Mouse (Mus musculus) neural tube, embryonic 13.5 days (tissue): ENCODE measurements around the gene Ptov1. TPM values are rescaled to one million over a fixed set of nuclear protein-coding genes. Genes with fewer than 3 reads are reported as not detected.

Experiments used
- ATAC-seq: fragments of 200-750 bp; cut with Nextera tagmentation; 2 replicates; pipeline ENCODE4 v1.8.0; 2017; ENCODE audit warnings: low read depth, mild to moderate bottlenecking, moderate TSS enrichment, moderate library complexity
- H3K27ac ChIP-seq: fragments of 300-500 bp; sonication (generic); replicated peaks from 2 replicates; pipeline ENCODE4 v1.5.1; 2015; ENCODE audit warnings: moderate library complexity, mild to moderate bottlenecking, inconsistent platforms
- H3K27me3 ChIP-seq: fragments of 300-500 bp; sonication (generic); 2 replicates; pipeline ENCODE4 v1.6.1; 2015; ENCODE audit warnings: mild to moderate bottlenecking, inconsistent platforms
- H3K36me3 ChIP-seq: fragments of 300-500 bp; sonication (generic); 2 replicates; pipeline ENCODE4 v1.6.1; 2015; ENCODE audit warnings: mild to moderate bottlenecking, inconsistent platforms
- H3K4me1 ChIP-seq: fragments of 300-500 bp; sonication (generic); replicated peaks from 2 replicates; pipeline ENCODE4 v1.6.1; 2015; ENCODE audit warnings: inconsistent platforms
- H3K4me2 ChIP-seq: fragments of 300-500 bp; sonication (generic); 2 replicates; pipeline ENCODE4 v1.6.1; 2015; ENCODE audit warnings: inconsistent platforms, mild to moderate bottlenecking, moderate library complexity
- H3K4me3 ChIP-seq: fragments of 300-500 bp; sonication (generic); 2 replicates; pipeline ENCODE4 v1.5.1; 2015; ENCODE audit warnings: mild to moderate bottlenecking, inconsistent platforms
- H3K9ac ChIP-seq: fragments of 300-500 bp; sonication (generic); 2 replicates; pipeline ENCODE4 v1.6.1; 2015; ENCODE audit warnings: moderate library complexity, mild to moderate bottlenecking, inconsistent platforms
- H3K9me3 ChIP-seq: fragments of 300-500 bp; sonication (generic); 2 replicates; pipeline ENCODE4 v1.6.1; 2016; ENCODE audit warnings: inconsistent platforms
- WGBS: fragments of 180-500 bp; shearing (Covaris S2); methylation state at CpG from one replicate; pipeline ENCODE4 v1.1.7; 2015; 5-methylcytosine and 5-hydroxymethylcytosine counted together
- polyA plus RNA-seq: library from polyadenylated mRNA; unstranded; fragments of >200 nt; fragmentation: Nextera tagmentation; extraction: Ambion mirVana; gene quantifications from 2 replicates; pipeline ENCODE4 v1.2.1, GENCODE M21; 2015

The Ptov1 gene
- polyA plus RNA-seq, 1 experiment from 2014 or later, result 515 TPM

DNA sequence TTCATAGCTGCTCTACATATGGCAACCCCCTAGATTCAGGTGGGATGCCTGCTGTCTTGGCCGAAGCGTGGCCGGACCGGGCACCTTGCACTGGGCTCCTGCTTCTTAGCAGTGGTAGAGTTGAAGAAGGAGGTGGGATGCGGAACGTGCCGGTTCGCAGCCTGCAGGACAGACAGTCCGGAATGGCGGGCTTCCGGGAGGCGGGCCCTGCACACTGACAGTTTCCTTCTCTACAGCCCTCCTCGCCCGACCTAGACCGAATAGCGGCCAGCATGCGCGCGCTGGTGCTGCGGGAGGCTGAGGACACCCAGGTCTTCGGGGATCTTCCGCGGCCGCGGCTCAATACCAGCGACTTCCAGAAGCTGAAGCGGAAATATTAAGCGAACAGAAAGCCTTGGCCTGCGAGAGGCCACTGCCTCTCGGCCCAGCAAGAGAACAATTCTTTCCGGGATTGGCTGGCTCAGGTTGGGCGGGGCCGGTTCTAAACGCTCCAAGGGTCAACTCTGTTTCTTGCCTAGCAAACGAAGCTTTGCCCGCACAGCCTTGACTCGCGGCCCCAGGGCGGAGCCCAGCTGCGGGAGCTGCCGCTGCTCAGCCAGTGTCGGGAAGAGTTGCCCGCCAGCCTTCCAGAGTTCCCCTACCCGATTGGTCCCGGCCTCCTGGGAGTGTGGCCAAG is 15.1 kb downstream of the Ptov1 start:
- Histone ChIP-seq H3K4me3 (peak overlapping the region; percentile 43), H3K27ac (peak overlapping the region; percentile 93), H3K4me2 (peak overlapping the region; percentile 77), H3K9ac (peak overlapping the region; percentile 81), H3K4me1 (peaks cover 72% of the 10 kb centered on the region), H3K9me3 (no peaks in the 10 kb centered on the region), H3K36me3 (peaks cover 16% of the 10 kb centered on the region), H3K27me3 (no peaks in the 10 kb centered on the region)
- under 1% methylated on average over 45 of the region's 45 CpGs for WGBS
- ATAC-seq, result 0 out of 2 replicates have a peak, but pooled peaks have one; percentile 1

DNA sequence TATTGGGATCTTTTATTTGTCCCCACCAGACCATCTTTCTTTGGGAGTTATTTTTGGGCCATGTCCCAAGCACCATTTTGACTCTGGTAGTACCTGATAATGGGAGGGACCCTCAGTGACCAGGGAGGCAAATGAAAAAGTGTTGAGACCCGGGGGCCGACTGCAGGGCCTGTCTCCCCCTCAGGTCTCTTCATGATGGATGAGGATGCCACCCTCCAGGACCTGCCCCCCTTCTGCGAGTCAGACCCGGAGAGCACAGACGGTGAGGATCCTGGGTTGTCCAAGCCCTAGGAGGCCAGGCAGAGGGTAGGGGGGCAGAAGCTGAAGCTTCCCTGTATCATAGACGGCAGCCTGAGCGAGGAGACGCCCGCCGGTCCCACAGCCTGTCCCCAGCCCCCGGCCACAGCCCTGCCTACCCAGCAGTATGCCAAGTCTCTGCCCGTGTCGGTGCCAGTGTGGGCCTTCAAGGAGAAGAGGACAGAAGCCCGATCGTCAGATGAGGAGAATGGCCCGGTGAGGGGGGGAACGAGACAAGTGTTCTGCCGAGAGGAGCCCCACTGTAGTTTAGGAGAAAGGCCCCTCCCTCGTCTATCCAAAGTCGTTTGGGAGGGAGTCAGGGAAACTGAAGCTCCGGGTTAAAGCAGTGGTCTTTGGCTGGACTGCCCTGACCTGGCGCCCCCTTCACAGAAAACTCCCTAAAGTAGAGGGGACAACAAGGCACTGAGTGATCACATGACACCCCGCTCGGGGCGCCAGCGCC is 15.8 kb downstream of the Ptov1 start:
- peak overlapping the region; percentile 77 for H3K4me2 ChIP-seq
- H3K36me3 ChIP-seq, result peaks cover 16% of the 10 kb centered on the region
- H3K4me1 ChIP-seq, result peaks cover 72% of the 10 kb centered on the region
- H3K27ac ChIP-seq, result peak overlapping the region; percentile 93
- peak overlapping the region; percentile 81 for H3K9ac ChIP-seq
- 30% methylated on average over 26 of the region's 26 CpGs for WGBS
- no peak for ATAC-seq
- no peaks in the 10 kb centered on the region for H3K9me3 ChIP-seq
- H3K27me3 ChIP-seq, result no peaks in the 10 kb centered on the region
- peak overlapping the region; percentile 43 for H3K4me3 ChIP-seq

GRCm38 (mm10) chr7:44853065-44853464 is 16.5 kb downstream of the Ptov1 start:
- Histone ChIP-seq H3K27ac (no peak overlapping the region), H3K27me3 (no peaks in the 10 kb centered on the region), H3K4me3 (no peak overlapping the region), H3K9me3 (no peaks in the 10 kb centered on the region), H3K9ac (peak overlapping the region; percentile 81; the same call in 1 of the 2 replicates), H3K4me2 (peak overlapping the region; percentile 77; the same call in 1 of the 2 replicates), H3K36me3 (peaks cover 16% of the 10 kb centered on the region), H3K4me1 (peaks cover 66% of the 10 kb centered on the region)
- no peak for ATAC-seq
- 98% methylated on average over 2 of the region's 2 CpGs for WGBS

DNA sequence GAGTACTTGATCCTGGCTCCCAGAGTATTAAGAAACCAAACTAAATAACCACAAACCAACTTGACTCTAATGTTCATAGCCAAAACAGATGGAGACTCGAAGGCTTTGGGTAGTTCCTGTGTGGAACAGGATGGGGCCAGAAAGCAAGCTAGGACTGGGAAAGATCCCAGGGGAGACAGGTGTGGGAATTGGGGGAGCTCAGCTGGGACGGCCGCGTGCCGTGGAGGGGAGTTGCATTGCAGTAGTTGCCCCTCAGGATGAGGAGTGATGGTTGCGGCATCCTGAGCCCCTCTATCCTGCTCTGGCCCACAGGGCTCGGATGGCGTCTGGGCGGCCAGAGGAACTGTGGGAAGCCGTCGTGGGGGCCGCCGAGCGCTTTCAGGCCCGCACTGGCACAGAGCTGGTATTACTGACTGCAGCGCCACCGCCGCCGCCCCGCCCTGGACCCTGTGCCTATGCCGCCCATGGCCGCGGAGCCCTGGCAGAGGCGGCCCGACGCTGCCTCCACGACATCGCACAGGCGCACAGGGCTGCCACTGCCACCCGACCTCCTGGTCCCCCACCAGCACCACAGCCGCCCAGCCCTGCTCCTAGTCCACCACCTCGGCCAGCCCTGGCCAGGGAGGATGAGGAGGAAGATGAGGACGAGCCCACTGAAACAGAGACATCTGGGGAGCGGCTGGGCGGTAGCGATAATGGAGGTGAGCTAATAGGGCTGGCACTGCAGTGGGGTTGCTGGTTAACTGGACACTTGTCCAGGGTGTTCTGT is 17.1 kb downstream of the Ptov1 start:
- peaks cover 67% of the 10 kb centered on the region for H3K4me1 ChIP-seq

DNA sequence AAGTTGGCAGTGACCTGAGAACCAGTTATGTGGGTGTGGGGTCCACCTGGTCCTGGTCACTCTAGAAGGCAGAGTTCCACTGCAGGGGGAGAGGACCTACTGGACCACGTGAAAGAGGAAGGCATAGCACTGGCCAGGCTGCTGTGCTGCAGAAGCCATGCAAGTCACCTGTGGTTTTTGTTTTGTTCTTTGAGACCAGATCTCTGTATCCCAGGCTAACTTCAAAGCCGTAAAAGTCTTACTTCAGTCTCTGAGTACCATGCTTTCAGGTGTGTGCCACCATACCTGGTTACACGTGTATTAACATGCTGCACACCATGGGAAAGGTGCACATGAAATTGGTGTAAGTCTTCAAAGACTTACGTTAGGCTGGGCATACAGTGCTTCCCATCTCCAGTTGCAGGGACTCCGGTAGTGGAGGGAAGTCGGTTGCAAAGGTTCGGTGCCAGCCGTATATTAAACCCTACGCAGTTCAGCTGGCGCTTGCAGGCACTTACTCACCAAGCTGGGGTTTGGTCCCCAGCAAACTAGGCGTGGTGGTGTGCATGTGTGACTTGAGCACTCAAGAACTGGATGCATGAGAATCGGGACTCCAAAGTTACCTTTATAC is 17.9 kb downstream of the Ptov1 start:
- Histone ChIP-seq H3K4me1 (peaks cover 69% of the 10 kb centered on the region), H3K9me3 (no peaks in the 10 kb centered on the region), H3K36me3 (peaks cover 18% of the 10 kb centered on the region), H3K27ac (no peak overlapping the region), H3K4me3 (no peak overlapping the region), H3K9ac (peak overlapping the region; percentile 89; the same call in 1 of the 2 replicates), H3K27me3 (no peaks in the 10 kb centered on the region), H3K4me2 (no peak overlapping the region)
- WGBS, result 92% methylated on average over 12 of the region's 12 CpGs
- ATAC-seq, result no peak

More for the DNA sequence above, 17.1 kb downstream of the Ptov1 start:
- no peaks in the 10 kb centered on the region for H3K9me3 ChIP-seq
- peak overlapping the region; percentile 77; the same call in 1 of the 2 replicates for H3K4me2 ChIP-seq
- 91% methylated on average over 36 of the region's 36 CpGs for WGBS
- no peak overlapping the region for H3K4me3 ChIP-seq
- H3K27me3 ChIP-seq, result no peaks in the 10 kb centered on the region
- H3K9ac ChIP-seq, result no peak overlapping the region
- H3K27ac ChIP-seq, result no peak overlapping the region
- peaks cover 16% of the 10 kb centered on the region for H3K36me3 ChIP-seq
- no peak for ATAC-seq

GRCm38 (mm10) chr7:44850789-44851624 is 18.6 kb downstream of the Ptov1 start:
- peaks cover 62% of the 10 kb centered on the region for H3K4me1 ChIP-seq
- H3K4me2 ChIP-seq, result peak overlapping the region; percentile 84

GRCm38 (mm10) chr7:44850146-44850545 is 19.4 kb downstream of the Ptov1 start:
- H3K27ac ChIP-seq, result peak overlapping the region; percentile 98
- peak overlapping the region; percentile 84 for H3K4me2 ChIP-seq
- H3K36me3 ChIP-seq, result peaks cover 33% of the 10 kb centered on the region
- no peaks in the 10 kb centered on the region for H3K9me3 ChIP-seq
- WGBS, result under 1% methylated on average over 33 of the region's 33 CpGs
- H3K4me1 ChIP-seq, result peaks cover 53% of the 10 kb centered on the region
- H3K4me3 ChIP-seq, result peak overlapping the region; percentile 84
- peak overlapping the region; percentile 89 for H3K9ac ChIP-seq
- peak; percentile 38 for ATAC-seq
- no peaks in the 10 kb centered on the region for H3K27me3 ChIP-seq

More at GRCm38 (mm10) chr7:44850789-44851624, 18.6 kb downstream of the Ptov1 start:
- Histone ChIP-seq H3K4me3 (peak overlapping the region; percentile 84), H3K36me3 (peaks cover 25% of the 10 kb centered on the region), H3K9me3 (no peaks in the 10 kb centered on the region), H3K9ac (peak overlapping the region; percentile 89), H3K27ac (peak overlapping the region; percentile 98), H3K27me3 (no peaks in the 10 kb centered on the region)
- 83% methylated on average over 8 of the region's 8 CpGs for WGBS
- ATAC-seq, result no peak

- peak overlapping the region; percentile 98 for H3K27ac ChIP-seq
- no peaks in the 10 kb centered on the region for H3K27me3 ChIP-seq
- peak; percentile 79 for ATAC-seq
- H3K4me2 ChIP-seq, result peak overlapping the region; percentile 84
- H3K36me3 ChIP-seq, result peaks cover 39% of the 10 kb centered on the region
- H3K9me3 ChIP-seq, result no peaks in the 10 kb centered on the region
- peak overlapping the region; percentile 89 for H3K9ac ChIP-seq
- peak overlapping the region; percentile 84 for H3K4me3 ChIP-seq
- WGBS, result under 1% methylated on average over 41 of the region's 41 CpGs
- H3K4me1 ChIP-seq, result peaks cover 48% of the 10 kb centered on the region
Observed at GRCm38 (mm10) chr7:44849416-44850111, 20.0 kb downstream of the Ptov1 start.

DNA sequence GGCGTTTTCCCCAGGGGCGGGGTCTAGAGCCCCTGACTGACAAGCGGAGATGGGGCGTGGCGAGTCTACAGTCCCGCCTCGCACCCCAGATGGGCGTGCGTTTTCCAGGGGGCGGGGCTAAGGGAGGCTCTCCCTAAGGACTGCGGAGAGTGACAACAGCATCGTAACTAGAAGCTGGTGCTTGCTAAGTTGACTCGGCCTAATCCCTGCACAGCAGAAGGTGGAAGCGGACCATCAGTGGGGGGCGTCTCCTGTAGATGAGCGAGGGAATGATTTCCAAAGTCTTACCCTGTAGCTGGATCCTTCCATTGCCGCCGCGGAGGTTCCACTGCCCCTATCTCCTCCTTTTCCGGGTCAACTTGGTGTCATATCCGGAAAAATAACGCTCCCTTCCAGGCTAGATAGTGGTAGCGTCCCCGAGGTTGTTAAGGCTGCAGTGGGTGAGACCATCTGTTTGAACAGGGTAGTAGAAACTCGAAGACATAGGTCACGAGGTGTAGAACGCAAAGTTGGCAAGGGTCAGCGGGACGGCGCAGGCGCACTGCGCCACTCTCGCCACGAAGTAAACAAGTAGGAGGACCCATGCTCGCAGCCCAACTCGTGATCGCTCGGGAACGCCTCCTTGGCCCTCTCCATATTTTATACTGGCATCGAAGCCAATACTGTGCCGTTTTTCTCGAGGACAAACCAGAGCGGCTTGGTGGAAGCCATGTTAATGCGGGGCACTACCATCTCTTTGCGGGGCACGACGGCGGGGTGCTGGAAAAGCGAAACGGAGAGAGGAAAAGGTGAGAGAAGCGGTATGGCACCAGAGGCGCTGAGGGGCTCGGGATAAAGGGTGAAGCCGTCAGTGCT is 20.8 kb downstream of the Ptov1 start, which contains the start of the genes Akt1s1 and Tbc1d17:
TSS of gene Akt1s1 (plus strand) at position 431 of the 855 bp plus-strand sequence.
TSS of gene Tbc1d17 (minus strand) at position 519 of the 855 bp plus-strand sequence.
- no peaks in the 10 kb centered on the region for H3K9me3 ChIP-seq
- H3K9ac ChIP-seq, result peak within 1 kb of the TSS; percentile 89
- under 1% methylated on average over 54 of the region's 54 CpGs for WGBS
- H3K4me1 ChIP-seq, result peaks cover 40% of the 10 kb centered on the region
- peak within 1 kb of the TSS; percentile 84 for H3K4me3 ChIP-seq
- peak within 1 kb of the TSS; percentile 84 for H3K4me2 ChIP-seq
- peaks cover 44% of the 10 kb centered on the region for H3K36me3 ChIP-seq
- H3K27ac ChIP-seq, result peak within 1 kb of the TSS; percentile 98
- ATAC-seq, result peak; percentile 88
- no peaks in the 10 kb centered on the region for H3K27me3 ChIP-seq

DNA sequence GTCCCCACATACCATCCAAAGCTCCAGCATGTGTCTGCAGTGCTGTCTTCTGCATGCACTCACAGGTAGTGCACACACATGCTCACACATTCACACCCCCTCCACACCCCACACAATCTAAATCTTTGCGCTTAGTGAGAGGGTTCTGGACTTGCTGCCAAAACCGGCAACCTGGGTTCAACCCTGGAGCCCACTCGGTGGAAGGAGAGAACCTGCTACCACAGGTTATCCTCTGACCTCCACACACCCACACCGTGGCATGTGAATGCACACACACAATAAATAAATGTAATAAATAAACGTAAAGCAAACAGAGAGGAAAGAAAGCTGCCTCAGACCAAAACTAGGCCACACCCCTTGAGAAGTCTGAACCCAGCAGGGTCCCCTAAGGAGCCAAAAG is 21.8 kb downstream of the Ptov1 start:
- H3K4me2 ChIP-seq, result peak overlapping the region; percentile 84
- H3K4me3 ChIP-seq, result peak overlapping the region; percentile 84
- peaks cover 30% of the 10 kb centered on the region for H3K4me1 ChIP-seq
- no peaks in the 10 kb centered on the region for H3K9me3 ChIP-seq
- H3K36me3 ChIP-seq, result peaks cover 46% of the 10 kb centered on the region
- 86% methylated on average over 5 of the region's 5 CpGs for WGBS
- H3K9ac ChIP-seq, result peak overlapping the region; percentile 74
- no peaks in the 10 kb centered on the region for H3K27me3 ChIP-seq
- no peak for ATAC-seq
- H3K27ac ChIP-seq, result peak overlapping the region; percentile 98
